Mouse (Mus musculus): ENCODE data around the gene Emc7. TPM values are rescaled to one million over a fixed set of nuclear protein-coding genes. Genes with fewer than 3 reads are reported as not detected.

Emc7 gene
- total and polyA plus RNA-seq, 2 experiments from 2014 or later, result 16.8 to 33.5 TPM

- no peaks in the 10 kb centered on the region for H3K36me3 ChIP-seq (ENCODE audit: insufficient read depth, low read length)
- no peaks in the 10 kb centered on the region for H3K27me3 ChIP-seq (ENCODE audit: insufficient read depth, low read length)
- H3K9me3 ChIP-seq (ENCODE audit: low read length), result no peaks in the 10 kb centered on the region
- DNase-seq (ENCODE audit: low spot score), result no peak
- no peaks in the 10 kb centered on the region for H3K4me1 ChIP-seq (ENCODE audit: insufficient read depth, low read length)
- no peak for TF ChIP-seq CTCF (IDR thresholded peaks at IDR 0.05)
- no peak overlapping the region for H3K27ac ChIP-seq (ENCODE audit: low read depth, low read length)
- ATAC-seq (ENCODE audit: low FRiP score), result 0 out of 2 replicates have a peak, but pooled peaks have one; percentile 54
- 98% methylated on average over 1 of the region's 1 CpGs for WGBS
- H3K9ac ChIP-seq (replicated peaks; ENCODE audit: low read length, poor library complexity, severe bottlenecking), result no peak overlapping the region
- no peak overlapping the region for H3K4me3 ChIP-seq (ENCODE audit: low read depth, low read length)
- no peak overlapping the region for H3K4me2 ChIP-seq (ENCODE audit: low read depth, low read length, poor library complexity, severe bottlenecking)
Observed at GRCm38 (mm10) chr2:112507444-112507843, 52.6 kb downstream of the Emc7 start.

DNA sequence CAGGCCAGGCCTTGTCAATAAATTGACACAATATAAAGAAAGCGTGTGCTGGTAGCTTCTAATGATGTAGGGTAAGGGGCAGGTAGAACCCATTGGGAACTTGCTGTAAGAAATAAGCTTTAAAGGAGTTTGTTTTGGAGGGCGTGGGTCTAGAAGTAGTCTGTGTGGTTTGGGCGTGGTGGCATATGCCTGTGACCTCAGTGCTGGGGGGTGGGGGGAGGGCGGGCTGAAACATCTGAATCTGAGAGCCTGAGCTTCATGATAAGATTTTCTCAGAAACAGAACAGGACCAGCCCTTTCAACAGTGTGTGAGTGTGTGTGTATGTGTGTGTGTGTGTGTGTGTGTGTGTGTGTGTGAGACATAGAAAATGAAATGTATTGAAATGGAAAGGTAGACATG lies 55.3 kb downstream of the Emc7 start:
- no peak for TF ChIP-seq CTCF (IDR thresholded peaks at IDR 0.05)
- no peak for ATAC-seq (ENCODE audit: low FRiP score)
- 96% methylated on average over 4 of the region's 4 CpGs for WGBS

DNA sequence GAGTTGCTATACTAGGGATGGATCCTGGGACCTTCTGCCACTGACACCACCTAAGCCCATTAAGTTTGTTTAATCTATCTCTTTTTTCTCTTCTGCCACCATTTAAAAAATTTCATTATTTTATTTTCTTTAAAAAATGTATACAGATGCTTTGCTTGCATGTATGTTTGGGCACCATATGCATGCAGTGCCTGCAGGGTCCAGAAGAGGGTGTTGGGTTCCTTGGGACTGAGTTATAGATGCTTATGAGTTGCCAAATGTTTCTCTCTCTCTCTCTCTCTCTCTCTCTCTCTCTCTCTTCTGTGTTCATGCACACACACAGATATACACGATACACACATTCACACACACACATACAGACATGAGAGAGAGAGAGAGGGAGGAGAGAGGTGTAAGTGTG lies 58.2 kb downstream of the Emc7 start:
- H3K27ac ChIP-seq (ENCODE audit: low read depth, low read length), result no peak overlapping the region
- no peak; the same call in 1 of the 2 replicates for TF ChIP-seq CTCF (IDR thresholded peaks at IDR 0.05)
- no peak overlapping the region for H3K4me2 ChIP-seq (ENCODE audit: low read depth, low read length, poor library complexity, severe bottlenecking)
- WGBS, result 91% methylated on average over 1 of the region's 1 CpGs
- no peak overlapping the region for H3K9ac ChIP-seq (replicated peaks; ENCODE audit: low read length, poor library complexity, severe bottlenecking)
- H3K9me3 ChIP-seq (ENCODE audit: low read length), result no peaks in the 10 kb centered on the region
- no peaks in the 10 kb centered on the region for H3K27me3 ChIP-seq (ENCODE audit: insufficient read depth, low read length)
- no peaks in the 10 kb centered on the region for H3K36me3 ChIP-seq (ENCODE audit: insufficient read depth, low read length)
- no peaks in the 10 kb centered on the region for H3K4me1 ChIP-seq (ENCODE audit: insufficient read depth, low read length)
- H3K4me3 ChIP-seq (ENCODE audit: low read depth, low read length), result no peak overlapping the region
- DNase-seq (ENCODE audit: low spot score), result no peak
- ATAC-seq (ENCODE audit: low FRiP score), result no peak

More for the DNA sequence above, 55.3 kb downstream of the Emc7 start:
- Histone ChIP-seq H3K4me3 (ENCODE audit: low read depth, low read length) (no peak overlapping the region), H3K4me2 (ENCODE audit: low read depth, low read length, poor library complexity, severe bottlenecking) (no peak overlapping the region), H3K9ac (replicated peaks; ENCODE audit: low read length, poor library complexity, severe bottlenecking) (no peak overlapping the region), H3K9me3 (ENCODE audit: low read length) (no peaks in the 10 kb centered on the region), H3K27ac (ENCODE audit: low read depth, low read length) (no peak overlapping the region), H3K4me1 (ENCODE audit: insufficient read depth, low read length) (no peaks in the 10 kb centered on the region), H3K36me3 (ENCODE audit: insufficient read depth, low read length) (no peaks in the 10 kb centered on the region), H3K27me3 (ENCODE audit: insufficient read depth, low read length) (no peaks in the 10 kb centered on the region)
- no peak for DNase-seq (ENCODE audit: low spot score)

- H3K36me3 ChIP-seq (ENCODE audit: insufficient read depth, low read length), result no peaks in the 10 kb centered on the region
- 76% methylated on average over 3 of the region's 3 CpGs for WGBS
- no peaks in the 10 kb centered on the region for H3K27me3 ChIP-seq (ENCODE audit: insufficient read depth, low read length)
- H3K4me3 ChIP-seq (ENCODE audit: low read depth, low read length), result no peak overlapping the region
- H3K9me3 ChIP-seq (ENCODE audit: low read length), result no peaks in the 10 kb centered on the region
- H3K9ac ChIP-seq (replicated peaks; ENCODE audit: low read length, poor library complexity, severe bottlenecking), result no peak overlapping the region
- H3K27ac ChIP-seq (ENCODE audit: low read depth, low read length), result no peak overlapping the region
- DNase-seq (ENCODE audit: low spot score) (no peak), ATAC-seq (ENCODE audit: low FRiP score) (no peak)
- no peaks in the 10 kb centered on the region for H3K4me1 ChIP-seq (ENCODE audit: insufficient read depth, low read length)
- no peak for TF ChIP-seq CTCF (IDR thresholded peaks at IDR 0.05)
- H3K4me2 ChIP-seq (ENCODE audit: low read depth, low read length, poor library complexity, severe bottlenecking), result no peak overlapping the region
Observed at GRCm38 (mm10) chr2:112516728-112517127, 61.9 kb downstream of the Emc7 start.

DNA sequence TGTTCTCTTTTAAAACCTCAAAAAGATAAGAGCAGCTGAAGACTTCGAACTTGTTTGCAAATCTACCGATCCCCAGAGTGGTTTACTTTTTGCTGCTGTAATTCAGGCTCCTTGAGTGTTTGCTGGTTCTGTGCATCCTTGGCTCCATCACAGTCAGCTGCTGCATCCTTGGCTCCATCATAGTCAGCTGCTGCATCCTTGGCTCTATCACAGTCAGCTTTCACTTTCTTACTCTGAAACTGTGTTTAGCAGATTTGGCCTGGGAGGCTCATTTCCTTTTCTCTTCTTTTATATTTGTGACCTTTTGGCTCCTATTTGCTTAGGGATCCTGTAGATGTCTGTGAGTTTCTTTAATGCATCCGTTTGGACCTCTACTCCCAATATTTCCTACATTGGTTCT lies 62.4 kb downstream of the Emc7 start:
- Histone ChIP-seq H3K4me2 (ENCODE audit: low read depth, low read length, poor library complexity, severe bottlenecking) (no peak overlapping the region), H3K27me3 (ENCODE audit: insufficient read depth, low read length) (no peaks in the 10 kb centered on the region), H3K4me1 (ENCODE audit: insufficient read depth, low read length) (no peaks in the 10 kb centered on the region), H3K4me3 (ENCODE audit: low read depth, low read length) (no peak overlapping the region), H3K9ac (replicated peaks; ENCODE audit: low read length, poor library complexity, severe bottlenecking) (no peak overlapping the region), H3K27ac (ENCODE audit: low read depth, low read length) (no peak overlapping the region), H3K9me3 (ENCODE audit: low read length) (no peaks in the 10 kb centered on the region), H3K36me3 (ENCODE audit: insufficient read depth, low read length) (no peaks in the 10 kb centered on the region)
- ATAC-seq (ENCODE audit: low FRiP score) (no peak), DNase-seq (ENCODE audit: low spot score) (no peak)
- TF ChIP-seq CTCF (IDR thresholded peaks at IDR 0.05), result no peak
- 87% methylated on average over 3 of the region's 3 CpGs for whole genome bisulfite sequencing

DNA sequence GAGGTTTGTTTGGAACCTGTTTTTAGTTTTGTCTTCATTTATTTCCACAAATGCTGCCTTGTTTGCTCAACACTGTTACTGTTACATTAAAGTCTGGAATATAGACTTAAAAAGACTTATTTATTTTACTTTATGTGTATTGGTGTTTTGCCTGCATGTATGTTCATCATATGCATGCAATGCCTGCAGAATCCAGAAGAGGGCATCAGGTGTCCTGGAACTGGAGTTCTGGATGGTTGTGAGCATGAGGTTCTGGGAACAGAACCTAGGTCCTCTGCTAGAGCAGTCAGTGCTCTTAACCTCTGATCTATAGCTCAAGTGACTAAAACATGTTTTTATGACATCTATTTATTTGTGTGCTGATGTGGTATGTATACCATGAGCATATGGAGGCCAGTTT lies 63.7 kb downstream of the Emc7 start:
- Histone ChIP-seq H3K9me3 (ENCODE audit: low read length) (no peaks in the 10 kb centered on the region), H3K27ac (ENCODE audit: low read depth, low read length) (no peak overlapping the region), H3K4me1 (ENCODE audit: insufficient read depth, low read length) (no peaks in the 10 kb centered on the region), H3K27me3 (ENCODE audit: insufficient read depth, low read length) (no peaks in the 10 kb centered on the region), H3K36me3 (ENCODE audit: insufficient read depth, low read length) (no peaks in the 10 kb centered on the region), H3K4me3 (ENCODE audit: low read depth, low read length) (no peak overlapping the region), H3K4me2 (ENCODE audit: low read depth, low read length, poor library complexity, severe bottlenecking) (no peak overlapping the region), H3K9ac (replicated peaks; ENCODE audit: low read length, poor library complexity, severe bottlenecking) (no peak overlapping the region)
- TF ChIP-seq CTCF (IDR thresholded peaks at IDR 0.05), result peak; percentile 32; the same call in 1 of the 2 replicates
- DNase-seq (ENCODE audit: low spot score) (no peak), ATAC-seq (ENCODE audit: low FRiP score) (no peak)
